Mouse (Mus musculus) MEL (cell line): Measurements from ENCODE around the gene Slc51b. TPM values are rescaled to one million over a fixed set of nuclear protein-coding genes. Genes with fewer than 3 reads are reported as not detected.

Experiments used
- DNase-seq: peaks from one replicate; pipeline ENCODE4 v3.0.0; 2011; ENCODE audit warnings: low read depth, low spot score
- H3K27ac ChIP-seq: 2 replicates; pipeline ENCODE4 v1.5.1; 2012; ENCODE audit warnings: low read depth, mild to moderate bottlenecking, control low read depth, low read length, moderate library complexity; ENCODE audit not compliant: control insufficient read depth
- H3K27me3 ChIP-seq, 2 experiments: fragments of 150-350 bp in 1 of 2; sonication (generic) in 1 of 2; 2 replicates each; pipeline ENCODE4 v1.6.1; 2012; ENCODE audit warnings: low read length in 2 of 2, mild to moderate bottlenecking in 2 of 2, improper control_type of control experiment in 1 of 2, moderate library complexity in 1 of 2; ENCODE audit not compliant: insufficient read depth in 2 of 2, control insufficient read depth in 1 of 2
- H3K36me3 ChIP-seq, 2 experiments: 2 replicates each; pipeline ENCODE4 v1.6.1; 2012 to 2014; ENCODE audit warnings: low read length in 2 of 2, improper control_type of control experiment in 1 of 2, inconsistent platforms in 1 of 2, mild to moderate bottlenecking in 1 of 2; ENCODE audit not compliant: insufficient read depth in 2 of 2, control insufficient read depth in 1 of 2
- H3K4me1 ChIP-seq, 2 experiments: fragments of 150-350 bp in 1 of 2; sonication (generic) in 1 of 2; 2 replicates each; pipeline ENCODE4 v1.6.1; 2012; ENCODE audit warnings: low read length in 2 of 2, improper control_type of control experiment in 1 of 2, mild to moderate bottlenecking in 1 of 2; ENCODE audit not compliant: insufficient read depth in 2 of 2, control insufficient read depth in 1 of 2
- H3K4me3 ChIP-seq, 2 experiments: fragments of 150-350 bp in 1 of 2; sonication (generic) in 1 of 2; 2 replicates each; pipeline ENCODE4 v1.5.1; 2012; ENCODE audit warnings: low read depth in 2 of 2, low read length in 2 of 2, mild to moderate bottlenecking in 2 of 2, moderate library complexity in 2 of 2, control low read depth in 1 of 2, improper control_type of control experiment in 1 of 2; ENCODE audit not compliant: control insufficient read depth in 1 of 2, insufficient read depth in 1 of 2
- H3K79me2 ChIP-seq: 2 replicates; pipeline ENCODE4 v1.6.1; 2012; ENCODE audit warnings: mild to moderate bottlenecking, low read length, moderate library complexity; ENCODE audit not compliant: control insufficient read depth, poor library complexity, insufficient read depth
- H3K9ac ChIP-seq: 2 replicates; pipeline ENCODE4 v1.6.1; 2012; ENCODE audit warnings: low read depth, mild to moderate bottlenecking, control low read depth, low read length, moderate library complexity; ENCODE audit not compliant: control insufficient read depth, poor library complexity, severe bottlenecking
- H3K9me3 ChIP-seq: fragments of 150-350 bp; sonication (generic); replicated peaks from 2 replicates; pipeline ENCODE4 v1.6.1; 2012; ENCODE audit warnings: mild to moderate bottlenecking, low read length, improper control_type of control experiment, moderate library complexity; ENCODE audit not compliant: insufficient read depth
- CHD2 ChIP-seq: IDR thresholded peaks from 2 replicates; pipeline ENCODE4 v1.6.1; 2011; ENCODE audit warnings: low read length, improper control_type of control experiment
- ELF1 ChIP-seq: IDR thresholded peaks from 2 replicates; pipeline ENCODE4 v1.6.1; 2014; ENCODE audit warnings: low read depth, mild to moderate bottlenecking, inconsistent platforms, low read length, improper control_type of control experiment, moderate library complexity
- EP300 ChIP-seq, 2 experiments: IDR thresholded peaks; 2 replicates each; pipeline ENCODE4 v1.6.1; 2011; ENCODE audit warnings: improper control_type of control experiment in 2 of 2, low read length in 2 of 2, low read depth in 1 of 2, mild to moderate bottlenecking in 1 of 2
- ETS1 ChIP-seq: IDR thresholded peaks from 2 replicates; pipeline ENCODE4 v1.6.1; 2012; ENCODE audit warnings: low read depth, mild to moderate bottlenecking, inconsistent platforms, low read length, improper control_type of control experiment, moderate library complexity
- GABPA ChIP-seq: IDR thresholded peaks from 2 replicates; pipeline ENCODE4 v1.6.1; 2012; ENCODE audit warnings: low read depth, mild to moderate bottlenecking, inconsistent platforms, low read length, improper control_type of control experiment, moderate library complexity
- GATA1 ChIP-seq: IDR thresholded peaks from 2 replicates; pipeline ENCODE4 v1.6.1; 2011; ENCODE audit warnings: low read depth, low read length, improper control_type of control experiment
- HCFC1 ChIP-seq: IDR thresholded peaks from 2 replicates; pipeline ENCODE4 v1.6.1; 2012; ENCODE audit warnings: low read depth, mild to moderate bottlenecking, inconsistent platforms, low read length, improper control_type of control experiment, moderate library complexity
- JUND ChIP-seq: IDR thresholded peaks from 2 replicates; pipeline ENCODE4 v1.6.1; 2011; ENCODE audit warnings: low read depth, mild to moderate bottlenecking, improper control_type of control experiment, low read length
- KAT2A ChIP-seq: conservative IDR thresholded peaks from 2 replicates; pipeline ENCODE4 v1.6.1; 2012; ENCODE audit warnings: low read depth, low read length, improper control_type of control experiment, inconsistent platforms
- MAX ChIP-seq: IDR thresholded peaks from 2 replicates; pipeline ENCODE4 v1.6.1; 2011; ENCODE audit warnings: low read length, improper control_type of control experiment
- MAZ ChIP-seq: IDR thresholded peaks from 2 replicates; pipeline ENCODE4 v1.6.1; 2012; ENCODE audit warnings: low read depth, mild to moderate bottlenecking, inconsistent platforms, low read length, improper control_type of control experiment
- MEF2A ChIP-seq: IDR thresholded peaks from 2 replicates; pipeline ENCODE4 v1.6.1; 2014; ENCODE audit warnings: low read depth, mild to moderate bottlenecking, inconsistent platforms, low read length, improper control_type of control experiment; ENCODE audit not compliant: poor library complexity, insufficient replicate concordance, severe bottlenecking; ENCODE audit errors: extremely low read depth
- MXI1 ChIP-seq: IDR thresholded peaks from 2 replicates; pipeline ENCODE4 v1.6.1; 2011; ENCODE audit warnings: mild to moderate bottlenecking, low read depth, low read length, improper control_type of control experiment
- MYB ChIP-seq: IDR thresholded peaks from 2 replicates; pipeline ENCODE4 v1.6.1; 2011; ENCODE audit warnings: mild to moderate bottlenecking, low read depth, low read length, improper control_type of control experiment
- NELFE ChIP-seq: IDR thresholded peaks from 2 replicates; pipeline ENCODE4 v1.6.1; 2011; ENCODE audit warnings: low read depth, low read length, improper control_type of control experiment
- NRF1 ChIP-seq: IDR thresholded peaks from 2 replicates; pipeline ENCODE4 v1.6.1; 2014; ENCODE audit warnings: low read depth, mild to moderate bottlenecking, inconsistent platforms, low read length, improper control_type of control experiment, moderate library complexity; ENCODE audit not compliant: poor library complexity, insufficient read depth, severe bottlenecking
- POLR2AphosphoS5 ChIP-seq: IDR thresholded peaks from 2 replicates; pipeline ENCODE4 v1.6.1; 2012; ENCODE audit warnings: low read depth, borderline replicate concordance, mild to moderate bottlenecking, inconsistent platforms, low read length, moderate library complexity, mixed read lengths
- RAD21 ChIP-seq: IDR thresholded peaks from 2 replicates; pipeline ENCODE4 v1.6.1; 2011; ENCODE audit warnings: mild to moderate bottlenecking, low read depth, low read length, improper control_type of control experiment
- RCOR1 ChIP-seq: IDR thresholded peaks from 2 replicates; pipeline ENCODE4 v1.6.1; 2012; ENCODE audit warnings: low read depth, mild to moderate bottlenecking, inconsistent platforms, low read length, improper control_type of control experiment
- SIN3A ChIP-seq: IDR thresholded peaks from 2 replicates; pipeline ENCODE4 v1.6.1; 2012; ENCODE audit warnings: low read length, improper control_type of control experiment, inconsistent platforms
- SMC3 ChIP-seq: IDR thresholded peaks from 2 replicates; pipeline ENCODE4 v1.6.1; 2011; ENCODE audit warnings: low read depth, low read length, improper control_type of control experiment
- TBP ChIP-seq: IDR thresholded peaks from 2 replicates; pipeline ENCODE4 v1.8.0; 2011; ENCODE audit warnings: low read depth, low read length, improper control_type of control experiment
- TCF12 ChIP-seq: IDR thresholded peaks from 2 replicates; pipeline ENCODE4 v1.6.1; 2014; ENCODE audit warnings: low read depth, mild to moderate bottlenecking, inconsistent platforms, low read length, improper control_type of control experiment, moderate library complexity
- ZC3H11A ChIP-seq: IDR thresholded peaks from 2 replicates; pipeline ENCODE4 v1.6.1; 2012; ENCODE audit warnings: low read depth, mild to moderate bottlenecking, inconsistent platforms, low read length, improper control_type of control experiment
- ZKSCAN1 ChIP-seq: IDR thresholded peaks from 2 replicates; pipeline ENCODE4 v1.6.1; 2012; ENCODE audit warnings: low read depth, mild to moderate bottlenecking, inconsistent platforms, low read length, improper control_type of control experiment, moderate library complexity
- ZMIZ1 ChIP-seq: IDR thresholded peaks from 2 replicates; pipeline ENCODE4 v1.6.1; 2012; ENCODE audit warnings: low read depth, mild to moderate bottlenecking, inconsistent platforms, low read length, improper control_type of control experiment, moderate library complexity
- polyA plus RNA-seq, 2 experiments: library from polyadenylated mRNA; stranded (reverse) in 1 of 2; unstranded in 1 of 2; fragments of >175 nt in 1 of 2; fragments of >200 nt in 1 of 2; gene quantifications; 2 replicates each; pipeline versions ENCODE4 v1.2.1 to v1.2.4; 2012; ENCODE audit warnings: low replicate concordance in 2 of 2, low read depth in 1 of 2; ENCODE audit not compliant: insufficient read length in 2 of 2, insufficient read depth in 1 of 2, missing spikeins in 1 of 2
- total RNA-seq: library from RNA; depleted of rRNA; stranded (reverse); fragments of 300-350 nt; gene quantifications from 2 replicates; pipeline ENCODE4 v1.2.3, GENCODE M21; 2012

Slc51b gene
- total and polyA plus RNA-seq, 3 experiments: not detected

DNA sequence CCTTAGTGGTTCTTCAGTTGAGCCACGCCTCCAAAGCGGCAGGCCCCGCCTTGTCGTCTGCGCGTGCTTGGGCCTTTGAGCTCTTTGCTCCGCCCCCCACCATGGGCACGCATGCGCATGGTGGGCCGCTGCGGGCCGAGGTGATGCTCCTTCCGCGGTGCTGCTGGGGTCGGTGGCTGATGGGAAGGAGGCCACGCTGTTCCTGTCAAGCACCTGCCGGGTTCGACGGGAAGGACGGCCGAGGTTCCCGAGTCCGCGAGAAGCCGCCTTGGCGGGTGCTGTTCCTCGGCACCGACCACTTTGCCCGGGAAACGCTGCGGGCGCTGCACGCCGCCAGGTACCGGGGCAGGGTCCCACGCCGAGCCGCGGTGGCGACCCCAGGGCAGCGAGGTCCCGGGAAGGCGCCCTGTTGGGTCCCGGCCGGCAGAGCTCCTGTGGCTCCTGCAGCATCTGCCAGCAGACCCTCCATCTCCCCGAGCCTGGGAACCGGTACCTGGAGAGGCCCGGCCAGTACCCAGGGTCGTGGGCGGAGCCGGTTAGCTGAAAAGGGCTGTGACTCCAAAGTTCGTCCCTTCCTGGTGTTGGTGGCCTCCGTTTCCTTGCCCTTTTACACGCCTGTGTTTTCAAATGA lies 13.0 kb upstream of the Slc51b start, which contains the start of gene Mtfmt (continued):
- TF ChIP-seq GABPA (no peak), CHD2 (no peak), GATA1 (no peak), SIN3A (peak; percentile 60), TBP (no peak), SMC3 (no peak), ZC3H11A (no peak), ETS1 (no peak), MYB (no peak), MEF2A (no peak), JUND (no peak)

DNA sequence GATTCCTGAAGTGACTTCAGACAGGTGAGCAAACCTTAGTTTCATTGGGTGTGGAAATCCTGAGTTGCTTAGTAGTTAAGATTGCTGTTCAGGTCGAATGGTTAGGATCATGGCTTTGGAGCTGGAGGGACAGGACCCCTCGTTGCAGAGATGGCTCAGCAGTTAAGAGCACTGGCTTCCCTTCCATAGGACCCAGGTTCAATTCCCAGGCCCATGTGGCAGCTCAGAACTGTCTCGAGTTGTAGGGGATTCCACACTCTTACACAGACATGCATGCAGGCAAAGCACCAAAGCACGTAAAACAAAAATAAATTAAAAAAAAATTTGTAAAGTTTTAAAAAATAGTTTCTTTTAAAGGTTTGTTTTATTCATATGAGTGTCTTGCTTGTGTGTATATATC lies 12.5 kb upstream of the Slc51b start:
- H3K9me3 ChIP-seq: no peaks in the 10 kb centered on the region
- peaks cover 0 to 10% of the 10 kb centered on the region in 2 experiments; a peak in 3 of 4 replicates for H3K4me1 ChIP-seq
- H3K27me3 ChIP-seq: no peaks in the 10 kb centered on the region
- no peak for DNase-seq
- peaks cover 10% of the 10 kb centered on the region for H3K79me2 ChIP-seq
- H3K36me3 ChIP-seq: peaks cover 0 to 9% of the 10 kb centered on the region in 2 experiments; a peak in 2 of 4 replicates
- H3K27ac ChIP-seq: no peak overlapping the region
- TF ChIP-seq MAX: no peak
- TF ChIP-seq NRF1: no peak
- no peak for TF ChIP-seq ZKSCAN1
- no peak for TF ChIP-seq RAD21
- no peak for TF ChIP-seq ZMIZ1
- TF ChIP-seq JUND: no peak
- TF ChIP-seq MAZ: no peak
- TF ChIP-seq TBP: no peak
- TF ChIP-seq POLR2AphosphoS5: no peak
- TF ChIP-seq MEF2A: no peak
- no peak for TF ChIP-seq NELFE
- no peak for TF ChIP-seq SMC3
- TF ChIP-seq ELF1: no peak
- no peak for TF ChIP-seq ETS1
- TF ChIP-seq HCFC1: no peak
- TF ChIP-seq EP300 (IDR thresholded peaks at IDR 0.05; ENCODE audit: low read depth in 1 of 2, low read length in 2 of 2): no peak
- no peak for TF ChIP-seq KAT2A
- TF ChIP-seq MXI1: no peak
- no peak for TF ChIP-seq RCOR1
- TF ChIP-seq TCF12: no peak
- H3K4me3 ChIP-seq: peak overlapping the region in 1 of 2 experiments; percentile 18; a peak in 1 of 4 replicates
- no peak overlapping the region for H3K9ac ChIP-seq
